22 mouse cellular contexts compared by ENCODE assay signal in the genomic region with DNA sequence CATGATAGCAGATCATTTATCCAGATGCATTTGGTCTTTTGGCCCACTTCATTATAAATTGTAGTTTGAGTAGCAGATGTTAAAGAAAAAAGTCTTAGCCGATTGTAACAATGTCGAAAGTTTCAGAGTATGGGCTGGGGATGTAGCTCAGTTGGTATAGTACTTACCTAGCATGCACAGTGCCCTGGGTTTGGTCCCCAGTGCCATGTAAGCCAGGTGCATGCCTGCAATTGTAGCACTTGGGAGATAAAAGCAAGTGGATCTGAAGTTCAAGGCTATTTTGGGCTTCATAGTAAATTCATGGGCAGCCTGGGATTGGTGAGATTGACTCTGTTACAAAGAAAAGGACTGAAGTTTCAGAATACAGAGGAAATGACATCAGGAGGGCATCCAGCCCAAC. TPM values are rescaled to one million over a fixed set of nuclear protein-coding genes. Genes with fewer than 3 reads are reported as not detected.
DNase-seq lines count a peak whose midpoint lies in the region; ATAC-seq and TF ChIP-seq lines count a peak whose summit lies in the region.
"Had no signal": no experiment of that assay in that cellular context is flagged by ENCODE, and none has a peak within 500 bp of the region (broad histone marks: within the 10 kb centered on the region; RNA-seq: fewer than 3 reads in every experiment).

No protein-coding gene starts in this region.

- no peak overlapping the region for H3K27ac ChIP-seq in heart, embryonic 11.5 days (ENCODE audit: low read depth, low read length)
- peak overlapping the region in 1 of 2 experiments; percentile 96; a peak in 2 of 4 replicates for H3K27ac ChIP-seq in heart, embryonic 14.5 days (replicated peaks in 1 of 2; ENCODE audit: control insufficient read depth in 1 of 2, insufficient read depth in 1 of 2, low read depth in 2 of 2, low read length in 2 of 2)
- H3K27ac ChIP-seq in heart, embryonic 15.5 days: peak overlapping the region; percentile 89
- peak overlapping the region; percentile 96 for H3K27ac ChIP-seq in liver, embryonic 14.5 days
- H3K27ac ChIP-seq: embryonic facial prominence, embryonic 12.5 days; forebrain, embryonic 13.5 days; hindbrain, embryonic 14.5 days; limb, embryonic 10.5 days; macrophage; midbrain, embryonic 10.5 days; neural tube, embryonic 15.5 days; stomach, embryonic 15.5 days had no signal

- no peak for DNase-seq in heart, adult 9 months (ENCODE audit: low spot score in 2 of 2)
- DNase-seq in liver, embryonic 14.5 days (ENCODE audit: low read depth in 3 of 3, low spot score in 3 of 3): no peak
- no peak for DNase-seq in cerebellum, postnatal 25 days
- DNase-seq in frontal cortex, postnatal 25 days (ENCODE audit: low spot score in 2 of 2): no peak
- DNase-seq: adrenal gland, adult 2 months; cerebellum, adult 11 months; cerebellum, adult 9-11 months; kidney, adult 18-20 months; kidney, postnatal 10 days; right cerebral cortex, adult 18-20 months had no signal

- H3K9me3 ChIP-seq in heart, embryonic 11.5 days (replicated peaks; ENCODE audit: control insufficient read depth, low read length): no peaks in the 10 kb centered on the region
- H3K9me3 ChIP-seq in heart, embryonic 14.5 days (ENCODE audit: control insufficient read depth, low read length): no peaks in the 10 kb centered on the region
- H3K9me3 ChIP-seq in heart, embryonic 15.5 days (replicated peaks): no peaks in the 10 kb centered on the region
- no peaks in the 10 kb centered on the region for H3K9me3 ChIP-seq in liver, embryonic 14.5 days (ENCODE audit: control insufficient read depth, low read length)
- H3K9me3 ChIP-seq: embryonic facial prominence, embryonic 12.5 days; forebrain, embryonic 13.5 days; limb, embryonic 10.5 days; midbrain, embryonic 10.5 days; neural tube, embryonic 15.5 days; stomach, embryonic 15.5 days had no signal

- no peaks in the 10 kb centered on the region for H3K36me3 ChIP-seq in heart, embryonic 11.5 days (ENCODE audit: control insufficient read depth, insufficient read depth, low read length)
- H3K36me3 ChIP-seq in heart, embryonic 14.5 days (ENCODE audit: control insufficient read depth, insufficient read depth, low read length): peaks cover 6% of the 10 kb centered on the region; the same call in 1 of the 2 replicates
- no peaks in the 10 kb centered on the region for H3K36me3 ChIP-seq in heart, embryonic 15.5 days
- peaks cover 10% of the 10 kb centered on the region for H3K36me3 ChIP-seq in liver, embryonic 14.5 days (replicated peaks; ENCODE audit: control insufficient read depth, insufficient read depth, low read depth)
- H3K36me3 ChIP-seq: embryonic facial prominence, embryonic 12.5 days; limb, embryonic 10.5 days; midbrain, embryonic 10.5 days; neural tube, embryonic 15.5 days; stomach, embryonic 15.5 days had no signal

- no peak for TF ChIP-seq EP300 in liver, embryonic 14.5 days (IDR thresholded peaks at IDR 0.05; ENCODE audit: low read depth)

- H3K4me1 ChIP-seq in heart, embryonic 11.5 days (ENCODE audit: control insufficient read depth, insufficient read depth, low read length): peaks cover 23% of the 10 kb centered on the region
- H3K4me1 ChIP-seq in heart, embryonic 14.5 days (ENCODE audit: control insufficient read depth in 2 of 2, insufficient read depth in 2 of 2, low read length in 2 of 2): peaks cover 22 to 50% of the 10 kb centered on the region in 2 experiments
- peaks cover 51% of the 10 kb centered on the region for H3K4me1 ChIP-seq in heart, embryonic 15.5 days (replicated peaks)
- H3K4me1 ChIP-seq in liver, embryonic 14.5 days (replicated peaks; ENCODE audit: control insufficient read depth in 2 of 2, insufficient read depth in 2 of 2, low read length in 1 of 2): peaks cover 57 to 63% of the 10 kb centered on the region in 2 experiments

- no peak for ATAC-seq in heart, embryonic 11.5 days (replicated peaks; ENCODE audit: insufficient number of reproducible peaks, low FRiP score, low TSS enrichment)
- no peak for ATAC-seq in heart, embryonic 14.5 days (ENCODE audit: insufficient number of reproducible peaks, insufficient read depth, low FRiP score, low read depth)
- no peak for ATAC-seq in heart, embryonic 15.5 days (replicated peaks; ENCODE audit: insufficient number of reproducible peaks, insufficient read depth, low FRiP score, low read depth)
- no peak for ATAC-seq in liver, embryonic 14.5 days (ENCODE audit: insufficient read depth)
- ATAC-seq: forebrain, embryonic 13.5 days; inflammation-experienced regulatory T-cells, adult 6 months had no signal

- peaks cover 8% of the 10 kb centered on the region; the same call in 1 of the 2 replicates for H3K27me3 ChIP-seq in heart, embryonic 11.5 days (ENCODE audit: control insufficient read depth, insufficient read depth, low read length)
- H3K27me3 ChIP-seq in heart, embryonic 14.5 days (ENCODE audit: control insufficient read depth, insufficient read depth, low read length): no peaks in the 10 kb centered on the region
- no peaks in the 10 kb centered on the region; the same call in 1 of the 2 replicates for H3K27me3 ChIP-seq in heart, embryonic 15.5 days
- peaks cover 14% of the 10 kb centered on the region for H3K27me3 ChIP-seq in liver, embryonic 14.5 days (ENCODE audit: control insufficient read depth, insufficient read depth, low read length)
- H3K27me3 ChIP-seq: stomach, embryonic 15.5 days had no signal

- no peak for TF ChIP-seq CTCF in liver, embryonic 14.5 days (IDR thresholded peaks at IDR 0.05; ENCODE audit: low read depth)

- no peak overlapping the region for H3K4me3 ChIP-seq in heart, embryonic 11.5 days (ENCODE audit: low read depth, low read length)
- H3K4me3 ChIP-seq in heart, embryonic 14.5 days (ENCODE audit: control insufficient read depth in 1 of 2, insufficient read depth in 1 of 2, low read depth in 1 of 2, low read length in 2 of 2): no peak overlapping the region; a peak in 1 of 4 replicates
- H3K4me3 ChIP-seq in heart, embryonic 15.5 days: no peak overlapping the region
- H3K4me3 ChIP-seq in liver, embryonic 14.5 days (ENCODE audit: insufficient read depth in 1 of 2, low read depth in 2 of 2, low read length in 2 of 2): peak overlapping the region; percentile 22 to 97; a peak in 3 of 4 replicates
- H3K4me3 ChIP-seq: embryonic facial prominence, embryonic 12.5 days; forebrain, embryonic 13.5 days; limb, embryonic 10.5 days; midbrain, embryonic 10.5 days; neural tube, embryonic 15.5 days; stomach, embryonic 15.5 days had no signal

- 82% methylated on average over 2 of the region's 2 CpGs for WGBS in heart, embryonic 11.5 days (ENCODE audit: insufficient replicate concordance)
- whole genome bisulfite sequencing in heart, embryonic 14.5 days: 90% methylated on average over 2 of the region's 2 CpGs
- WGBS in heart, embryonic 15.5 days: 82% methylated on average over 2 of the region's 2 CpGs
- WGBS in liver, embryonic 14.5 days (ENCODE audit: insufficient replicate concordance): 83% methylated on average over 2 of the region's 2 CpGs

- H3K4me2 ChIP-seq in heart, embryonic 11.5 days: peak overlapping the region; percentile 92
- peak overlapping the region; percentile 94 for H3K4me2 ChIP-seq in heart, embryonic 14.5 days (ENCODE audit: low read length)
- peak overlapping the region; percentile 43 for H3K4me2 ChIP-seq in heart, embryonic 15.5 days
- H3K4me2 ChIP-seq in liver, embryonic 14.5 days (ENCODE audit: low read depth): peak overlapping the region; percentile 64
- H3K4me2 ChIP-seq: embryonic facial prominence, embryonic 12.5 days; forebrain, embryonic 13.5 days; hindbrain, embryonic 14.5 days; neural tube, embryonic 15.5 days; stomach, embryonic 15.5 days had no signal

- no peak overlapping the region for H3K9ac ChIP-seq in heart, embryonic 11.5 days (ENCODE audit: low read depth, low read length)
- peak overlapping the region; percentile 26; the same call in 1 of the 2 replicates for H3K9ac ChIP-seq in heart, embryonic 14.5 days (ENCODE audit: low read length)
- H3K9ac ChIP-seq in heart, embryonic 15.5 days: no peak overlapping the region
- H3K9ac ChIP-seq in liver, embryonic 14.5 days (replicated peaks): peak overlapping the region; percentile 41
- H3K9ac ChIP-seq: embryonic facial prominence, embryonic 12.5 days; forebrain, embryonic 13.5 days; hindbrain, embryonic 14.5 days; neural tube, embryonic 15.5 days; stomach, embryonic 15.5 days had no signal

RNA-seq across cellular contexts. Expression of gene Dnaja4, which starts 3.9 kb away (rescaled TPM):
- 19.0 and 25.6 TPM in 2 replicates for polyA plus RNA-seq in heart, embryonic 11.5 days (2014; fragmentation: Nextera tagmentation; extraction: Ambion mirVana)
- 29.0 and 30.1 TPM in 2 replicates for polyA plus RNA-seq in heart, embryonic 14.5 days (2014; fragmentation: Nextera tagmentation; extraction: Ambion mirVana)
- 25.8 and 27.8 TPM in 2 replicates for polyA plus RNA-seq in heart, embryonic 15.5 days (2015; fragmentation: Nextera tagmentation; extraction: Ambion mirVana)
- 11.9 and 16.4 TPM in 2 replicates for polyA plus RNA-seq in liver, embryonic 14.5 days (2012; rRNA removed)
- 20.1 and 20.3 TPM in 2 replicates for polyA plus RNA-seq in liver, embryonic 14.5 days (2014; fragmentation: Nextera tagmentation; extraction: Ambion mirVana)

RNA-seq across cellular contexts. Expression of gene Wdr61, which starts 31.7 kb away (rescaled TPM):
- polyA plus RNA-seq in heart, embryonic 11.5 days (2014; fragmentation: Nextera tagmentation; extraction: Ambion mirVana): 124 and 128 TPM in 2 replicates
- polyA plus RNA-seq in heart, embryonic 14.5 days (2014; fragmentation: Nextera tagmentation; extraction: Ambion mirVana): 103 and 105 TPM in 2 replicates
- 92.7 and 93.2 TPM in 2 replicates for polyA plus RNA-seq in heart, embryonic 15.5 days (2015; fragmentation: Nextera tagmentation; extraction: Ambion mirVana)
- 34.8 and 50.6 TPM in 2 replicates for polyA plus RNA-seq in liver, embryonic 14.5 days (2012; rRNA removed)
- 106 and 108 TPM in 2 replicates for polyA plus RNA-seq in liver, embryonic 14.5 days (2014; fragmentation: Nextera tagmentation; extraction: Ambion mirVana)

RNA-seq across cellular contexts. Expression of gene Acsbg1, which starts 40.9 kb away (rescaled TPM):
- 0.24 and 0.36 TPM in 2 replicates for polyA plus RNA-seq in heart, embryonic 11.5 days (2014; fragmentation: Nextera tagmentation; extraction: Ambion mirVana)
- polyA plus RNA-seq in heart, embryonic 14.5 days (2014; fragmentation: Nextera tagmentation; extraction: Ambion mirVana): 0.07 TPM in 1 of 2 replicates, not detected in the other
- 0.32 TPM in 1 of 2 replicates, not detected in the other for polyA plus RNA-seq in heart, embryonic 15.5 days (2015; fragmentation: Nextera tagmentation; extraction: Ambion mirVana)
- polyA plus RNA-seq in liver, embryonic 14.5 days (2012; rRNA removed): 0.04 and 0.09 TPM in 2 replicates
- polyA plus RNA-seq in liver, embryonic 14.5 days (2014; fragmentation: Nextera tagmentation; extraction: Ambion mirVana): 0.13 TPM in 1 of 2 replicates, not detected in the other
- polyA plus RNA-seq: macrophage had no signal

Comparison
In these comparisons a context has a peak if more than half of its experiments do, and no peak if none do; other contexts are left out.
1. H3K9ac ChIP-seq: peak in heart, embryonic 14.5 days (single experiment) and liver, embryonic 14.5 days (single experiment); none in heart, embryonic 11.5 days (single experiment) and heart, embryonic 15.5 days (single experiment).
2. H3K4me2 ChIP-seq: peak in every context shown above with its lines; median percentile 94 in heart, embryonic 14.5 days; 92 in heart, embryonic 11.5 days; 64 in liver, embryonic 14.5 days; 43 in heart, embryonic 15.5 days.
3. H3K4me3 ChIP-seq: peak in liver, embryonic 14.5 days (2 of 2); none in heart, embryonic 11.5 days (single experiment), heart, embryonic 14.5 days (0 of 2) and heart, embryonic 15.5 days (single experiment).